Mouse (Mus musculus) myocyte (in vitro differentiated cells): ENCODE data around the gene Gtf3c2. TPM values are rescaled to one million over a fixed set of nuclear protein-coding genes. Genes with fewer than 3 reads are reported as not detected.

Experiments used
- H3K27me3 ChIP-seq: one replicate; pipeline ENCODE4 v1.6.1; 2011; ENCODE audit not compliant: control insufficient read depth, insufficient read depth, insufficient read length
- H3K36me3 ChIP-seq: one replicate; pipeline ENCODE4 v1.6.1; 2011; ENCODE audit not compliant: control insufficient read depth, insufficient read depth
- H3K4me2 ChIP-seq: one replicate; pipeline ENCODE4 v1.6.1; 2011; ENCODE audit warnings: low read depth, control low read depth
- H3K4me3 ChIP-seq: one replicate; pipeline ENCODE4 v1.5.1; 2011; ENCODE audit warnings: mild to moderate bottlenecking, control low read depth, moderate library complexity
- H3K79me2 ChIP-seq: one replicate; pipeline ENCODE4 v1.6.1; 2011; ENCODE audit not compliant: control insufficient read depth, insufficient read depth
- H3ac ChIP-seq: one replicate; pipeline ENCODE4 v1.6.1; 2011; ENCODE audit not compliant: control insufficient read depth, insufficient read length
- CEBPB ChIP-seq: IDR thresholded peaks from 2 replicates; pipeline ENCODE4 v1.6.1; 2011; ENCODE audit warnings: mild to moderate bottlenecking, moderate library complexity; ENCODE audit not compliant: poor library complexity, insufficient read depth, severe bottlenecking
- E2F4 ChIP-seq: IDR thresholded peaks from one replicate; pipeline ENCODE4 v1.6.1; 2011; ENCODE audit warnings: mild to moderate bottlenecking, control low read depth, moderate library complexity; ENCODE audit not compliant: insufficient read depth
- MAX ChIP-seq: IDR thresholded peaks from one replicate; pipeline ENCODE4 v1.6.1; 2011; ENCODE audit warnings: low read depth, mild to moderate bottlenecking, control low read depth
- MYOD1 ChIP-seq, 3 experiments: IDR thresholded peaks; one replicate each; pipeline ENCODE4 v1.6.1; 2011; ENCODE audit warnings: control low read depth in 2 of 3, low read depth in 2 of 3, mild to moderate bottlenecking in 2 of 3, moderate library complexity in 1 of 3; ENCODE audit not compliant: insufficient read length in 2 of 3, control insufficient read depth in 1 of 3
- MYOG ChIP-seq, 3 experiments: IDR thresholded peaks; one replicate each; pipeline ENCODE4 v1.6.1; 2011; ENCODE audit warnings: control low read depth in 2 of 3, low read depth in 2 of 3, mild to moderate bottlenecking in 2 of 3; ENCODE audit not compliant: insufficient read length in 2 of 3, control insufficient read depth in 1 of 3, insufficient read depth in 1 of 3
- POLR2A ChIP-seq: IDR thresholded peaks from one replicate; pipeline ENCODE4 v1.6.1; 2011; ENCODE audit warnings: low read depth, mild to moderate bottlenecking, control low read depth, moderate library complexity; ENCODE audit not compliant: insufficient read length
- POLR2AphosphoS2 ChIP-seq: IDR thresholded peaks from one replicate; pipeline ENCODE4 v1.6.1; 2011; ENCODE audit warnings: low read depth, control low read depth; ENCODE audit not compliant: insufficient read length
- REST ChIP-seq: IDR thresholded peaks from one replicate; pipeline ENCODE4 v1.6.1; 2011; ENCODE audit warnings: mild to moderate bottlenecking, control low read depth, moderate library complexity; ENCODE audit not compliant: insufficient read depth, insufficient read length
- SRF ChIP-seq: IDR thresholded peaks from one replicate; pipeline ENCODE4 v1.6.1; 2011; ENCODE audit warnings: low read depth; ENCODE audit not compliant: control insufficient read depth, insufficient read length
- TCF12 ChIP-seq: IDR thresholded peaks from one replicate; pipeline ENCODE4 v1.6.1; 2011; ENCODE audit warnings: mild to moderate bottlenecking, control low read depth; ENCODE audit not compliant: poor library complexity, insufficient read depth, severe bottlenecking
- TCF3 ChIP-seq: IDR thresholded peaks from one replicate; pipeline ENCODE4 v1.6.1; 2011; ENCODE audit warnings: low read depth, control low read depth; ENCODE audit not compliant: insufficient read length
- USF1 ChIP-seq: IDR thresholded peaks from one replicate; pipeline ENCODE4 v1.6.1; 2011; ENCODE audit warnings: low read depth, mild to moderate bottlenecking, control low read depth, moderate library complexity
- polyA plus RNA-seq: library from polyadenylated mRNA; unstranded; fragments of >200 nt; fragmentation: generic; extraction: Trizol; gene quantifications from one replicate; pipeline ENCODE4 v1.2.1, GENCODE M21; 2012; ENCODE audit warnings: missing spikeins

Gtf3c2 gene
- polyA plus RNA-seq, 1 experiment = 24.9 TPM

DNA sequence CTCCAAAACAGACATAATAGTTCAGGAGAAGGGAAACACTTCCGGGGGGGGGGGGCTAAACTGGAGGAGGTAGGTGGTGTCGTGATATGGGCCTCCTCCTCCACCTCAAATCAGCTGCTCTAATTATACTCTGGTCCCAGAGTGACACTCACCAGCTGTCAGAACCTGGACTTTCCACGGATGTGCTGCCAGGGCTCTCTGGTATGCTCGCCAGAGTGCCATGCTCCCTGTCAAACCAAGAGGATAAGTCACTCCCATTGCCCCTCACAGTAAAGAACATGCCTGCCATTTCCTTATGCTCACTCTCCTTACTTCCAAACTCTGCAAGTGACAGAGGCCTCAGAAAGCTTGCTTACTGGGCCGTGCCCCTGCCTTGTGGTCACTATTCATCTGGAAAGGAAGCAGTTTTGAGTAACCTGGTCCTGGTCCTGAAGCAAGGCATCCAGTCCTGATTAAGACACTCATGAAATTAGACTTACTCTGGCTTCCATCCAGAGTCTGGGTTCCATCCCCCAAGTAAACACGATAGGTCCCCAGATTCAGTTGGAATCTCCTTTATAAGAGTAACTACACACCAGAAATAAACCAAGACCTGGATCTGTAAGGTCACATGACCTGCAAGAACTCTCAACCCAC lies 26.3 kb downstream of the Gtf3c2 start:
- peak overlapping the region; percentile 70 for H3ac ChIP-seq
- peak overlapping the region; percentile 91 for H3K4me2 ChIP-seq
- H3K36me3 ChIP-seq = peaks cover 5% of the 10 kb centered on the region
- TF ChIP-seq MYOG (IDR thresholded peaks at IDR 0.05; ENCODE audit: control insufficient read depth in 1 of 3, insufficient read depth in 1 of 3, insufficient read length in 2 of 3, low read depth in 2 of 3) (no peak), MYOD1 (IDR thresholded peaks at IDR 0.05; ENCODE audit: control insufficient read depth in 1 of 3, insufficient read length in 2 of 3, low read depth in 2 of 3) (peak in 1 of 3 experiments; percentile 17)
- H3K27me3 ChIP-seq = no peaks in the 10 kb centered on the region
- peak overlapping the region; percentile 75 for H3K4me3 ChIP-seq
- no peaks in the 10 kb centered on the region for H3K79me2 ChIP-seq

DNA sequence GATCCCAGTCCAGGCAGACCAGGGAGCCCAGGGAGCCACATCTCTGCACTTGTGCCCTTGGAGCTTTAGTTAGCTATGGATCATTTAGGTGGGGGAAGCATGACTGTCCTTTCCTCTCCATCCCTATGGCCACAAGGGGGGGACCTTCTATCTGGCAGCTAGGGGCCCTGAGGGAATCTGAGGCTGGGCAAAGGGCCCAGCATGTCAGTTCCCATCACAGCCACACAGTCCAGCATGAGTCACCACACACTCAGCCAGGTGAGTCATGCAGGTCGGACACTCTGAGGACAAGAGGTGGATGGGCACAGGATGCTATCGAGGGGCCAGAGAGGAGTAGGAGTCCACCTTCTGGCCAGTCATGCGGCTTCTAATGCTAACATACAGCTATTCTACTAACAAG lies 28.2 kb downstream of the Gtf3c2 start:
- no peak overlapping the region for H3K4me3 ChIP-seq
- H3K4me2 ChIP-seq = no peak overlapping the region
- no peak overlapping the region for H3ac ChIP-seq
- no peak for TF ChIP-seq POLR2AphosphoS2
- TF ChIP-seq POLR2A = no peak
- no peak for TF ChIP-seq TCF3
- no peak for TF ChIP-seq MYOD1 (IDR thresholded peaks at IDR 0.05; ENCODE audit: control insufficient read depth in 1 of 3, insufficient read length in 2 of 3, low read depth in 2 of 3)
- TF ChIP-seq MAX = no peak
- no peak for TF ChIP-seq MYOG (IDR thresholded peaks at IDR 0.05; ENCODE audit: control insufficient read depth in 1 of 3, insufficient read depth in 1 of 3, insufficient read length in 2 of 3, low read depth in 2 of 3)
- TF ChIP-seq REST = no peak
- TF ChIP-seq USF1 = no peak
- no peak for TF ChIP-seq SRF
- no peak for TF ChIP-seq E2F4
- no peak for TF ChIP-seq CEBPB
- no peaks in the 10 kb centered on the region for H3K27me3 ChIP-seq
- no peaks in the 10 kb centered on the region for H3K79me2 ChIP-seq
- no peaks in the 10 kb centered on the region for H3K36me3 ChIP-seq

DNA sequence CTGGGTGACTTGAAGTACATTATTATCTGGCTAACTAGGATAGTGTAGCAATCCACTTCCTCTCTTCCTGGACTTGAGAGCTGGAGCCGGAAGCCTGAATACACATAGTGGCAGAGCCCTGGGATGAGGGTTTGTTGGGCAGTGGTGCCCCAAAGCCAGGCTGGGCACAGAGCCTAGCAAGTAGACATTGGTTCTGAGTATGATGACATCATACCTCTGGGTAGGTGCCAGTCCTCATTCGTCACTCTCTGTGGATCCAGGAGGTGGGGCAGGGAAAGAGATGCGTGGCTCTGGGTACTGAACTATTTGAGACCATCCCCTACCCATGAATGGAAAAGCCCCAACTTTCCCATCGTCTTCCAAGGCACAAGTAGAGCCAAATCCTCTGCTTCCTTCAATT lies 30.2 kb downstream of the Gtf3c2 start:
- H3K4me2 ChIP-seq = no peak overlapping the region
- no peaks in the 10 kb centered on the region for H3K36me3 ChIP-seq
- H3K4me3 ChIP-seq = no peak overlapping the region
- H3ac ChIP-seq = no peak overlapping the region
- H3K79me2 ChIP-seq = no peaks in the 10 kb centered on the region
- no peaks in the 10 kb centered on the region for H3K27me3 ChIP-seq
- TF ChIP-seq POLR2AphosphoS2 (no peak), TCF12 (no peak), MYOD1 (IDR thresholded peaks at IDR 0.05; ENCODE audit: control insufficient read depth in 1 of 3, insufficient read length in 2 of 3, low read depth in 2 of 3) (no peak)

DNA sequence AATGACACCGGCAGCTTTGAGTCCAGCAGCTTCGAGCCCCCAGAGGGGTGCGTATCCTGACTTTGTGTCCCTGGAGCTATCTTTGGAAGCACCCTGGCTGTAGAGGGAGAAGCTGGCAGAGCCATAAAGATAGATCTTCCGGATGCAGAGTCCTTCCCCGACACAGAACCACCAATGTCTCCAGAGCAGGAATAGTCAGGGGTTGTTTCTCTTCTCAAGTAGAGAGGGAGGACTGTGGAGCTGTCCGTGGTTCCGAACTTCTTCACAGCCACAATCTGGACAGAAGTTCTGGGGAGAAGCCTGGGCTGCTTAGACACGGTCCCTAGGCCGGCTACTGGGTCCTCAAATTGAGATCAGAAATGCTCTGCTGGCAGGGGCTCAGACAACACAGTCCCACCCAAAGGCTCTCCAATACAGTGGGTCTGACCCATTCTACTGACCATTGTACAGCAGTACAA lies 40.9 kb downstream of the Gtf3c2 start:
- TF ChIP-seq REST = peak; percentile 68
- no peak for TF ChIP-seq SRF
- no peak for TF ChIP-seq E2F4
- TF ChIP-seq MYOG (IDR thresholded peaks at IDR 0.05; ENCODE audit: control insufficient read depth in 1 of 3, insufficient read depth in 1 of 3, insufficient read length in 2 of 3, low read depth in 2 of 3) = no peak
- no peak for TF ChIP-seq POLR2A
- no peak for TF ChIP-seq MYOD1 (IDR thresholded peaks at IDR 0.05; ENCODE audit: control insufficient read depth in 1 of 3, insufficient read length in 2 of 3, low read depth in 2 of 3)
- no peak overlapping the region for H3K4me3 ChIP-seq

DNA sequence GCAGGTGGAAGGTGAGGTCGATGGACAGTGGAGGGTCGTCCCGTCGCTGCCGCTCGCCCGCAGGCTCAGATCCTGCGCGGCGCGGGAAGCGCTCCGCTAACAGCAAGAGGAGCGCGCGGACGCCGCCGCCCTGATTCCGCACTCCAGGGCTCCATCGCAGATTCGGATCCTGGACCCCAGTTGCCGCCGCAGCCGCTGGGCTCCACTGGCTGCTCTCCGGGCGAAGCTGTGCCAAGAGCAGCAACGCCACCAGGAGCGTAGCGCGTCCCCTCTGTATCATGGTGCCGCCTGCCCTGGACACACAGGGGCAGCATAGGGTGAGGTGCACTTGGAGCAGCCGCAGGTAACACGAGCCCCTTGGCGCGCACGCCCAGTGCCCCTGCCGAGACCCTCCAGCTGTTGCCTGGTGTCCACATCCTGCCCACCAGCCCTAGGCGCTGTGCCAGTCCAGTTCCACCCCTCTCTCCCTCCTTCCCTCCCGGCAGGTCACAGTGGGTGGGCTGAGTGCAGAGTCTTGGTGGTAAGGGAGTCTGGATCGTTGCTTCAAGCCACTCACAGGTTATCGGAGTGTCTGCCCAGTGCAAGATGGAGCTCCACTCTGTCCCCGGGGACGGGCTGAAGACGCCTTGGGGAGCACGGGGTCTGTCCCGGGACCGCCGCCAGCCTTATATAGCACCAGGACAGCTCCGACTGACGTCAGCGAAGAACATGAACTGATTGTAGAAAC lies 41.5 kb downstream of the Gtf3c2 start, which contains the start of gene Ucn:
Gene Ucn, minus strand, starts transcription at position 589 of the 727 bp plus-strand sequence.
- Histone ChIP-seq H3K79me2 (no peaks in the 10 kb centered on the region), H3ac (no peak within 1 kb of the TSS), H3K36me3 (no peaks in the 10 kb centered on the region), H3K4me3 (no peak within 1 kb of the TSS), H3K4me2 (no peak within 1 kb of the TSS), H3K27me3 (peaks cover 22% of the 10 kb centered on the region)
- TF ChIP-seq MYOG (IDR thresholded peaks at IDR 0.05; ENCODE audit: control insufficient read depth in 1 of 3, insufficient read depth in 1 of 3, insufficient read length in 2 of 3, low read depth in 2 of 3) = peak in 2 of 3 experiments; percentile 54 to 60
- TF ChIP-seq MYOD1 (IDR thresholded peaks at IDR 0.05; ENCODE audit: control insufficient read depth in 1 of 3, insufficient read length in 2 of 3, low read depth in 2 of 3) = peak in 2 of 3 experiments; percentile 40 to 69
- peak; percentile 47 for TF ChIP-seq POLR2AphosphoS2
- no peak for TF ChIP-seq TCF12

More for the DNA sequence above, 40.9 kb downstream of the Gtf3c2 start:
- H3K27me3 ChIP-seq = peaks cover 22% of the 10 kb centered on the region
- no peaks in the 10 kb centered on the region for H3K79me2 ChIP-seq
- H3K36me3 ChIP-seq = no peaks in the 10 kb centered on the region
- no peak overlapping the region for H3ac ChIP-seq
- no peak overlapping the region for H3K4me2 ChIP-seq
